Mouse (Mus musculus): ENCODE results near the gene Treml1.

DNA sequence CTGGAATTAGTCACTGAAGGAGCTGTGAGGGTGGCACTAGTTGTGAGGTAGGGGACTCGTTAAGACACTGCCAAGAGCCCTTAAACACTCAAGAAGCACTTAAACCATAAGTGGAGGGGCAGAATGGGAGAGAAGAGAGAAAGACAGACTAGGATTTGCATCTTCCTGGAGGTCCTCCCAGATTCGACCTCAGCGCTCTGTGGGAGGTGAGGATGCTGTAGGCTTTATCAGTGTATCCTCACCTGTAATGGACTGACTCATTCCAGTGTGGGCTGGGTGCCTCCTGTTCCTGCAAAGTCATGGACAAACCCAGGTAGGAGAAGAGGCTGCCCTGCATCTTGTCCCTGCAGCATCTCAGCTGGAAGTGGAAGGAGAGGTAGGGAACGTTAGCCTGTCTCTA is 12.9 kb upstream of the Treml1 start:
- TF ChIP-seq CTCF (IDR thresholded peaks at IDR 0.05; ENCODE audit: borderline replicate concordance, insufficient read depth, low read depth, low read length) = no peak
- no peak for TF ChIP-seq POLR2A (IDR thresholded peaks at IDR 0.05; ENCODE audit: borderline replicate concordance, insufficient read depth, low read length)

All from cerebellum, adult 2 months (tissue).